Mouse (Mus musculus) spleen, adult 2 months (tissue): ENCODE results near the gene Psmb2. TPM values are rescaled to one million over a fixed set of nuclear protein-coding genes. Genes with fewer than 3 reads are reported as not detected.

Experiments
- DNase-seq, 2 experiments: peaks; one replicate each; pipeline versions ENCODE4 v3.0.0 to v3.0.0-alpha.2; 2012 to 2021; ENCODE audit warnings: low spot score in 2 of 2, low read depth in 1 of 2
- H3K27ac ChIP-seq: fragments of 200-500 bp; 2 replicates; pipeline ENCODE4 v1.5.1; 2012; ENCODE audit warnings: low read length, inconsistent platforms; ENCODE audit not compliant: insufficient read depth
- H3K27me3 ChIP-seq: fragments of 200-500 bp; 2 replicates; pipeline ENCODE4 v1.6.1; 2012; ENCODE audit warnings: mild to moderate bottlenecking, moderate library complexity, low read length, inconsistent platforms; ENCODE audit not compliant: control insufficient read depth, insufficient read depth
- H3K36me3 ChIP-seq: fragments of 200-500 bp; 2 replicates; pipeline ENCODE4 v1.6.1; 2012; ENCODE audit warnings: mild to moderate bottlenecking, low read length, inconsistent platforms; ENCODE audit not compliant: control insufficient read depth, insufficient read depth
- H3K4me1 ChIP-seq: fragments of 200-500 bp; 2 replicates; pipeline ENCODE4 v1.6.1; 2011; ENCODE audit warnings: inconsistent platforms; ENCODE audit not compliant: control insufficient read depth, insufficient read depth, insufficient read length
- H3K4me3 ChIP-seq: fragments of 200-500 bp; 2 replicates; pipeline ENCODE4 v1.5.1; 2011; ENCODE audit warnings: mild to moderate bottlenecking, inconsistent platforms; ENCODE audit not compliant: insufficient read depth, insufficient read length; ENCODE audit errors: extremely low read depth
- CTCF ChIP-seq: fragments of 200-500 bp; IDR thresholded peaks from 2 replicates; pipeline ENCODE4 v1.5.1; 2011; ENCODE audit warnings: mild to moderate bottlenecking, inconsistent platforms; ENCODE audit not compliant: insufficient read depth, insufficient read length, insufficient replicate concordance; ENCODE audit errors: extremely low read depth
- POLR2A ChIP-seq: fragments of 200-500 bp; IDR thresholded peaks from 2 replicates; pipeline ENCODE4 v1.6.1; 2011; ENCODE audit warnings: low read depth, low read length, inconsistent platforms
- WGBS: fragments of 180-500 bp; shearing (Covaris S2); methylation state at CpG from one replicate; pipeline ENCODE4 v1.1.7; 2018; 5-methylcytosine and 5-hydroxymethylcytosine counted together
- polyA plus RNA-seq: library from polyadenylated mRNA; depleted of rRNA; stranded (reverse); fragments of >200 nt; gene quantifications from 2 replicates; pipeline ENCODE4 v1.2.3, GENCODE M21; 2012; rRNA removed

The Psmb2 gene
- polyA plus RNA-seq, 1 experiment: 88.8 TPM

DNA sequence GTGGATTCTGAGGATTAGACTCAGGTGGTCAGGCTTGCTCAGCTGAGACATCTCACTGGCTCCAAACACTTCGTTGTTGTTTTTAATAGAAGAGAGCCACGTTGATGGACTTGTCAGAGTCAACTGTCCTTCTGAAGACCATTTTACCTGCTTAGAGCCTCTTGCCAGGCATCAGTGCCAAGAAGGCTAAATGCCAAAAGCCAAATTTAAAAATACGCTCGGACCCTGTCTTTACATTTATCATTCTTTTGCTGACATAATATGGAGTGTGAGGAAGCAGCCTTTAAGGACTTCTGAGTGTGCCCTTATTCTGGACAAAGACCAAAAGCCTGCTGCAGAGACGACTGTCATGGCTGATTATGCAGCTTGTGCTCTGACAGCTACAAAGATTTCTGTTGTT is 80.9 kb downstream of the Psmb2 start:
- WGBS: 90% methylated on average over 5 of the region's 5 CpGs
- no peak for TF ChIP-seq CTCF
- no peak for TF ChIP-seq POLR2A
- Histone ChIP-seq H3K4me1 (peaks cover 2% of the 10 kb centered on the region; the same call in 1 of the 2 replicates), H3K36me3 (peaks cover 9% of the 10 kb centered on the region; the same call in 1 of the 2 replicates), H3K4me3 (no peak overlapping the region), H3K27ac (no peak overlapping the region), H3K27me3 (no peaks in the 10 kb centered on the region)
- DNase-seq: no peak

Other genes starting within 250 kb of the Psmb2 start
- gene Ago3, start 248.1 kb upstream of the Psmb2 start, polyA plus RNA-seq: 12.6 and 14.8 TPM in 2 replicates
- 19.8 and 20.1 TPM in 2 replicates for gene Ago1, start 209.0 kb upstream of the Psmb2 start, polyA plus RNA-seq
- 1.0 TPM in 2 replicates for gene Ago4, start 144.2 kb upstream of the Psmb2 start, polyA plus RNA-seq
- 0.88 and 1.1 TPM in 2 replicates for gene Clspn, start 120.7 kb upstream of the Psmb2 start, polyA plus RNA-seq
- gene 5730409E04Rik, start 67.8 kb upstream of the Psmb2 start, polyA plus RNA-seq: 3.8 and 5.3 TPM in 2 replicates
- 0.05 TPM in 1 of 2 replicates, not detected in the other for gene Tfap2e, start 58.6 kb downstream of the Psmb2 start, polyA plus RNA-seq
- gene Ncdn, start 75.8 kb downstream of the Psmb2 start, polyA plus RNA-seq: 31.9 and 42.1 TPM in 2 replicates
- gene AU040320, start 75.9 kb downstream of the Psmb2 start, polyA plus RNA-seq: 24.8 and 27.0 TPM in 2 replicates